Mouse (Mus musculus) liver, embryonic 13.5 days (tissue): ENCODE measurements at regions not wholly inside any gene's neighbourhood (a gene's known extent, or its start where the extent isn't known, plus 50 kb on each side); places are given as distances from the start of the nearest gene placed in this dataset.

Experiments
- ATAC-seq: fragments of 200-750 bp; cut with Nextera tagmentation; 2 replicates; pipeline ENCODE4 v1.8.0; 2017; ENCODE audit warnings: low read depth, mild to moderate bottlenecking, moderate number of reproducible peaks, moderate library complexity
- DNase-seq: peaks from one replicate; pipeline ENCODE4 v3.0.0; 2022
- H3K27ac ChIP-seq: fragments of 300-500 bp; sonication (generic); 2 replicates; pipeline ENCODE4 v1.5.1; 2015; ENCODE audit warnings: moderate library complexity, mild to moderate bottlenecking, inconsistent platforms
- H3K27me3 ChIP-seq: fragments of 300-500 bp; sonication (generic); 2 replicates; pipeline ENCODE4 v1.6.1; 2015; ENCODE audit warnings: mild to moderate bottlenecking, inconsistent platforms
- H3K36me3 ChIP-seq: fragments of 300-500 bp; sonication (generic); 2 replicates; pipeline ENCODE4 v1.6.1; 2015; ENCODE audit warnings: mild to moderate bottlenecking, inconsistent platforms
- H3K4me1 ChIP-seq: fragments of 300-500 bp; sonication (generic); replicated peaks from 2 replicates; pipeline ENCODE4 v1.6.1; 2015; ENCODE audit warnings: inconsistent platforms
- H3K4me2 ChIP-seq: fragments of 300-500 bp; sonication (generic); 2 replicates; pipeline ENCODE4 v1.6.1; 2015; ENCODE audit warnings: inconsistent platforms, mild to moderate bottlenecking, moderate library complexity
- H3K4me3 ChIP-seq: fragments of 300-500 bp; sonication (generic); replicated peaks from 2 replicates; pipeline ENCODE4 v1.5.1; 2015; ENCODE audit warnings: mild to moderate bottlenecking, inconsistent platforms
- H3K9ac ChIP-seq: fragments of 300-500 bp; sonication (generic); 2 replicates; pipeline ENCODE4 v1.6.1; 2015; ENCODE audit warnings: mild to moderate bottlenecking, inconsistent platforms
- H3K9me3 ChIP-seq: fragments of 300-500 bp; sonication (generic); replicated peaks from 2 replicates; pipeline ENCODE4 v1.6.1; 2016; ENCODE audit warnings: inconsistent platforms
- WGBS: fragments of 180-500 bp; shearing (Covaris S2); methylation state at CpG from one replicate; pipeline ENCODE4 v1.1.7; 2015; ENCODE audit not compliant: insufficient replicate concordance; 5-methylcytosine and 5-hydroxymethylcytosine counted together

DNA sequence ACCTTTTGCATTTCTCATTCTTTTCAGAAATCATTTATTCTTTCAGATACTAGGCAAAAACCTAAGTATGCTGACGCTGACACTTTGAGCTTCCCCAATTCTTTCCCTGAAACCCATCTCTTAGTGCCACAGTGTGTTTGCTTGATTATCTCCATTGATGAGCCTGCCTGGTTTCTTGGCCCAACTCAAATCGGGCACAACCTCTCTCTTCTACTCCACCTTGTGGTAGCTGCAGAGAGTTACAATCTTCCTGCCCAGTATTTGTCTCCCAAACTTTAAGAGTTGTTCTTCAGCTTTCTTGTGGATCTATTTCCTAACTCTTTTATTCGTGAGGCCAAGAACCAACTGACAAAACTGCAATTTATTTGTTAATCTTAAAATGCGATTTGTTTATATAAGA is 176.4 kb upstream of the Tbc1d2b start:
- Histone ChIP-seq H3K4me3 (no peak overlapping the region), H3K27ac (no peak overlapping the region), H3K27me3 (no peaks in the 10 kb centered on the region), H3K36me3 (no peaks in the 10 kb centered on the region), H3K4me2 (no peak overlapping the region), H3K4me1 (no peaks in the 10 kb centered on the region), H3K9me3 (no peaks in the 10 kb centered on the region), H3K9ac (no peak overlapping the region)
- ATAC-seq = no peak
- WGBS = 7% methylated on average over 4 of the region's 4 CpGs
- no peak for DNase-seq

DNA sequence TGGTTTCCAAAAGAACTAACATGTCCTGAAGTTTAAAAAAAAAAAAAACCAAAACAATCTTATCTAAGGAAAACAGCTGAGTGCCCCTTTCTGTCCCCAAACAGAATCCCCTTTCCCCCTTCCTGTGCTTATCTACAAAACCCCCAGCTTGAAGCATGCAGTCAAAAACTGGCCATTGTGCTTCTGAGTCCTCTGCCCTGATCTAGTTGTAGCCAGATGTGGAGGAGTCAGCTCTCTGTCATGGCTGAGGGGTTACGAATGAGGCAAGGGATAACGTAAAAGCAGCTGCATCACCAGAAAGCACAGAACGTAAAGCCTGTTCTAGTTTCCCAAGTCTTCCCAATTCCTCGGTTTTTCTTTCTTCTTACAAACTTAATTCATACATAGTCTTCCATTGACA is 164.3 kb upstream of the Tbc1d2b start:
- DNase-seq (no peak), ATAC-seq (no peak)
- H3K27me3 ChIP-seq = no peaks in the 10 kb centered on the region
- no peaks in the 10 kb centered on the region for H3K36me3 ChIP-seq
- H3K9ac ChIP-seq = no peak overlapping the region
- 27% methylated on average over 4 of the region's 4 CpGs for WGBS
- H3K27ac ChIP-seq = no peak overlapping the region
- no peak overlapping the region for H3K4me3 ChIP-seq
- H3K4me1 ChIP-seq = no peaks in the 10 kb centered on the region; the same call in 1 of the 2 replicates
- H3K9me3 ChIP-seq = no peaks in the 10 kb centered on the region
- H3K4me2 ChIP-seq = no peak overlapping the region

DNA sequence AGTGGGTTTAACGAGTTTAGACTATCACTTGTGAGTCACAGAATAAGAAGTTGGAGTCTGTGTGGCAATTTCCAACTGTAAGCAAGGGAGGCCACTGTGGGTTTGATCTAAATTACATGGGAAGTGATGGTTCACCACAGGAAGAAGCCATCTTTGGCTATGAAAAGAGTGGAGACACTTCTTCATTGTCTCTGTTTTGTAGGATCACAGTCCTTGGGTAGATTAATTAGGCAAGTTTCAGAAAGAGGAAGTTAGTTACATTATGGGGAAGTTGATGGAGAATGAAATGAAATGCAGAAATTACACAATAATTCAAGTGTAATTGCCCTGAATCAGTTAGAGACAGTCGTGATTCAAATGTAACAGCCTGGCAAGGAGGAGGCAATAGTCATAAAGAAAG is 160.3 kb upstream of the Tbc1d2b start:
- Histone ChIP-seq H3K27ac (no peak overlapping the region), H3K36me3 (no peaks in the 10 kb centered on the region), H3K4me1 (no peaks in the 10 kb centered on the region; the same call in 1 of the 2 replicates), H3K4me3 (no peak overlapping the region), H3K27me3 (no peaks in the 10 kb centered on the region), H3K4me2 (no peak overlapping the region), H3K9ac (no peak overlapping the region), H3K9me3 (no peaks in the 10 kb centered on the region)
- no peak for ATAC-seq
- DNase-seq = no peak
- WGBS = 16% methylated on average over 2 of the region's 2 CpGs

DNA sequence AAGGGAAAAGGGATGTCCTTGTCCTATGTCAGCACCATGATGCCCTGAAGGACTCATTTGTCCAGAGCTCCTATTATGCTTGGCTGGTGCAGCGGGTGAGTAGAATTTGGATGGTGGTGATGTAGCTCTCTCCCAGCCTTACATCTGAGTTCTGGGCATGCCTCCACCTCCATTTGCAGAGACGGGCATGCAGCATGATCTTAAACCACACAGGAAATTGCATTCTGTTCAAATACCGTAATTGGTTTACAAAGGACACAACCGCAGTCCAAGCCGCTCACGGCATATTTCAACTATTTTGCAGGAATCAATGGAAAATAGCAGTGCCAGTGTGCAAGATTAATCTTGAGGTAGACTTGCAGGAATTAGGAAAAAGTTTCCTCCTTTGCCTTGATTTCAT is 151.1 kb upstream of the Tbc1d2b start:
- Histone ChIP-seq H3K36me3 (no peaks in the 10 kb centered on the region), H3K9ac (no peak overlapping the region), H3K27ac (no peak overlapping the region), H3K4me3 (no peak overlapping the region), H3K4me1 (no peaks in the 10 kb centered on the region), H3K27me3 (no peaks in the 10 kb centered on the region), H3K9me3 (no peaks in the 10 kb centered on the region), H3K4me2 (no peak overlapping the region)
- WGBS = 68% methylated on average over 6 of the region's 6 CpGs
- DNase-seq (no peak), ATAC-seq (no peak)

DNA sequence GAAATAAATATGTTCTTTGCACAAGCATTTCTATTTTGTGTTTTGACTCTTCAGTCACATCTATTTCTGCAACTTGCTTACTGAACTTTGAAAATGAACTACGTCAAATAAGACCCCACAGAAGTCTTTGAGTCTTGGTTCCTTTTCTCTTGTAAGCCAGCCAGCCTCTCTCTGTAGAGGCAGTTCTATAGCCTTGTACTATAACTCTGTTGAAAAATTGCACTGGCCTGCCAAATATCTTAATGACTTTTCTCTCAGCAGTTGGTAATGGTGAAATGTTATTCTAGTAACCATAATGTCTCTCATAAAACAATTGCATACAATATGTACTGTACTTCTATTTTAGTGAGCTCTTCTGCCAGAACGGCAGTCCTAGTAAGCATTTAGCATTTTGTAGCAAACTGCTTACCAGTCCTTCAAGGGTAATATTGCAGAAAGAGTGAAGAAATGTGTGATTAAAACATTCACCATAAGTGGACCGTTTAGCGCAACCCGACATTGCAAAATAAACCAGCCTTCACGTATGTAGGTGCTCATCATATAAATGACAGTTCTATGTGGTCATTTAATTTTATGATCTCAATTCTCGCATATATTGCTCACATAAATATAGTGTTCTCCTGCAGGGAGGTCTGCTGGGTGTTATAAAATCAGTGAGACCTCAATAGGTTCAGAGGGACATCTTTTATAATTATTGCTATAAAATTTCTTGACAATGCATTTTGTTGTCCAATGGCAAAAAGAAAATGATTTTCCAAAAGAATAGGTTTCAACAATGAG is 149.3 kb upstream of the Tbc1d2b start:
- H3K4me3 ChIP-seq = no peak overlapping the region
- WGBS = 74% methylated on average over 7 of the region's 7 CpGs
- no peaks in the 10 kb centered on the region for H3K27me3 ChIP-seq
- no peak for DNase-seq
- no peak overlapping the region for H3K9ac ChIP-seq
- no peak for ATAC-seq
- no peak overlapping the region for H3K4me2 ChIP-seq
- no peaks in the 10 kb centered on the region for H3K4me1 ChIP-seq
- H3K27ac ChIP-seq = no peak overlapping the region
- no peaks in the 10 kb centered on the region for H3K36me3 ChIP-seq
- H3K9me3 ChIP-seq = no peaks in the 10 kb centered on the region

DNA sequence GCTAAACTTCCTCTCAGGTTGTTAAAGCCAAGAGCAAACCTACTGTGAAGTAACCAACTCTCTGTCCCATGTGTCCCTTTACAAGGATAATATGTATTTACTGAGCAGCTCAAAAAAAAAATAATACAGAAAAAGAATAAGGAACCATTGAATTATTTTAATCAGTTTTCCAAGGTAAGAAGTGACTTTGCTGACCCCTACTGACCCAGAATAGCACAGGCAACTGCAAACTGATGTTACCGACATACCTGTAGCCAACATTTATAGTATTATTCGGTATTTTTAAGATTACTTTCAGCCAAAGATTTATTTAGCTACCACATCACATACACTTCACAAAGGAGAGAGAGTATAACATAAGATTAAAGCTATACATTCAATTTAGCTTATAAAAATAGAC is 138.2 kb upstream of the Tbc1d2b start:
- Histone ChIP-seq H3K4me2 (no peak overlapping the region), H3K27ac (no peak overlapping the region), H3K4me1 (no peaks in the 10 kb centered on the region), H3K36me3 (no peaks in the 10 kb centered on the region), H3K9me3 (no peaks in the 10 kb centered on the region), H3K9ac (no peak overlapping the region), H3K27me3 (no peaks in the 10 kb centered on the region), H3K4me3 (no peak overlapping the region)
- no peak for DNase-seq
- ATAC-seq = no peak
- 28% methylated on average over 2 of the region's 2 CpGs for WGBS

DNA sequence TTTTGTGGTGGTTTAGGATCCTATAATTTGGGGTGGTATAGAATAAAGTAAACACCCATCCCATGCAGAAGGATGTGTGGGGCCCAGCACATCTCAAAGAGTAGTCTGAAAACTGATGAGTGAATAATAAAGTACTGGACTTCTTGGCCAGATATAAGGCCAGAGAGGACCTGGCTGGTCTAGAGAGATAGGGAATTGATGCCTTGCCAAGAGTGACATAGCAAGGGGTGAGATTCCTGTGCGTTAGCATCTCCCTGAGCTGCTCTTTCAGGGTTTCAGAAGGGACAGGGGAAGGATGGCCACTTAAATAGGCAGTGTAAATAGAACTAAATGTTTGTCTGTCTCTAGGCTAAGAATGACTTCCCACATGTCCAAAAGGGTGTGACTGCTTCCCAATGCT is 137.0 kb upstream of the Tbc1d2b start:
- Histone ChIP-seq H3K27ac (no peak overlapping the region), H3K4me2 (no peak overlapping the region), H3K36me3 (no peaks in the 10 kb centered on the region), H3K9ac (no peak overlapping the region), H3K4me3 (no peak overlapping the region), H3K4me1 (no peaks in the 10 kb centered on the region), H3K27me3 (no peaks in the 10 kb centered on the region), H3K9me3 (no peaks in the 10 kb centered on the region)
- no peak for DNase-seq
- WGBS = 40% methylated on average over 1 of the region's 1 CpGs
- ATAC-seq = no peak

DNA sequence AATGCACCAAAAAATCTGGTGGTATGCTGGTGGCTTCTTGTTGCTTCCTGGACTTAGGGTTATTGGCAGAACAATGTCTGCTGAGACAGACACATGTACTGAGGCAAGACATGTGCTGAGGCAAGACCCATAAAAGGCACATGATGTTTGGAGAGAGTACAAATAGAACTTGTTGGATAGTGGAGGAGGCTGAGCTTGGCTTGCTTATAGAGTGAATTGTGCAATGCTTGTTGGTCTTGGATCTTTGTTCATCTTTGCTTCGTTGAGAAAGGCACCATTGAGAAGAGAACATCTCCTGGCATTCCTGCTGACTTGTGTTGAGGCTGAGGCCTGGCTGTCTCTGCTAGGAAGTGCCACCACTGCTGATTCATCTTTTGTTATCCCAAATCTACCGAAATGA is 117.8 kb upstream of the Tbc1d2b start:
- no peaks in the 10 kb centered on the region for H3K36me3 ChIP-seq
- no peak overlapping the region for H3K27ac ChIP-seq
- 50% methylated on average over 2 of the region's 2 CpGs for WGBS
- H3K9ac ChIP-seq = no peak overlapping the region
- ATAC-seq = no peak
- no peaks in the 10 kb centered on the region for H3K4me1 ChIP-seq
- H3K4me2 ChIP-seq = no peak overlapping the region
- H3K27me3 ChIP-seq = no peaks in the 10 kb centered on the region
- no peak for DNase-seq
- no peak overlapping the region for H3K4me3 ChIP-seq
- H3K9me3 ChIP-seq = no peaks in the 10 kb centered on the region

DNA sequence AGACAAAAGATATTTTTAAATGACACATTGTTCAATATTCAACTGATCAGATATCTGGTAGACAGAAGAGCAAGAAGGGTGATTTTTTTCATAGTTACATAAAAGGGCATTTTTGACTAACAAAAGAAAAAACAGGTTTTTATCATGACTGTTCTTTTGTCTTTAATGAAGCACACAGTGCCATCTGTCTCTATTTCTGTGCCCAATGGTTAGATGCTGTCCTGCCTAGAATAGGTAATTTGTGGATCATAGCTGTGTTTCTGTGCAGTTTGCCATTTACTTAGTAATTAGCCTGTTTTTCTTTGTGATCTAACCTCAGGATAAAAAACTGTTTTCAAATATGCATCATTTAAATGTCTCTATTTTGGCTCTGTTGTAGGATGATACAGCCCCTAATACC is 114.4 kb upstream of the Tbc1d2b start:
- Histone ChIP-seq H3K9ac (no peak overlapping the region), H3K36me3 (no peaks in the 10 kb centered on the region), H3K4me2 (no peak overlapping the region), H3K9me3 (no peaks in the 10 kb centered on the region), H3K4me1 (no peaks in the 10 kb centered on the region), H3K27me3 (no peaks in the 10 kb centered on the region), H3K4me3 (no peak overlapping the region), H3K27ac (no peak overlapping the region)
- DNase-seq (no peak), ATAC-seq (no peak)

DNA sequence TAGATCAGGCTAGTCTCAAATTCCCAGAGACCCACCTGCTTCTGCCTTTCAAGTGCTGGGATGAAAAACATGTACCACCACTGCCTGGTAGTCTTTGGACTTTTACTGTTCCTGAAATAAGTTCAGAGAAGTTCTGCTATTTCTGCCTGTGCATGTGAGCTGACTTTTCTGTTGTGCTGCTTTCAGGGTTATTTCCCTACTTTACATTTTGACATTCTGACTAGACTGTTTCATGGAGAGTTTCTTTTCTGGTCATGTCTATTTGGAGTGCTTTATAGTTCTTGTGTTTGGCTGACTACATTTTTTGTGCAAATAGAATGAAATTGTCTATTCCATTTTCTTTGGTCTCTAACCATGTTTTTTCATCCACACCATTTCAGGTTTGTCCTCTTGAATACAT is 109.5 kb upstream of the Tbc1d2b start:
- Histone ChIP-seq H3K9ac (no peak overlapping the region), H3K9me3 (no peaks in the 10 kb centered on the region), H3K4me3 (no peak overlapping the region), H3K4me2 (no peak overlapping the region), H3K36me3 (no peaks in the 10 kb centered on the region), H3K4me1 (no peaks in the 10 kb centered on the region), H3K27me3 (no peaks in the 10 kb centered on the region), H3K27ac (no peak overlapping the region)
- ATAC-seq = no peak
- no peak for DNase-seq

DNA sequence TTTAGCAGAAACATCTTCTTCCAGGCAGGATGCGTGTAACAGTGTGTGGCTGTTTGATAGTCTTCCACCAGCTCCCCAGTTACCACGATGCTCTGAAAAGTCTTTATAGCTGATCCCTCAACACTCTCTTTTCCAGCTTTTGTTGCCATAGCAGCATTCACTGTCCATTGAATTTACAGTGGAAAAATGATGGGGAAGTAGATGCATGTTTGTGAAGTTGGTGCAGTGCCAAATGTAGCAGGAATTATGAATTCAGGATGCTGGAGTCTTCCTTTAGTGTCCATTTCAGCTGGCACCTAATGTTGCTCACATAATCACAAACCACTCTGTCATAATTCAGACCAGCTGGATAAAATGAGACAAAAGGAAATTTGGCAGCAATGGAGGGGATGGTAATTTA is 99.0 kb upstream of the Tbc1d2b start:
- 62% methylated on average over 2 of the region's 2 CpGs for WGBS
- no peak overlapping the region for H3K4me3 ChIP-seq
- no peak overlapping the region for H3K4me2 ChIP-seq
- no peaks in the 10 kb centered on the region for H3K4me1 ChIP-seq
- H3K9me3 ChIP-seq = no peaks in the 10 kb centered on the region
- ATAC-seq (no peak), DNase-seq (no peak)
- no peak overlapping the region for H3K9ac ChIP-seq
- H3K27me3 ChIP-seq = no peaks in the 10 kb centered on the region
- H3K27ac ChIP-seq = no peak overlapping the region
- no peaks in the 10 kb centered on the region for H3K36me3 ChIP-seq

DNA sequence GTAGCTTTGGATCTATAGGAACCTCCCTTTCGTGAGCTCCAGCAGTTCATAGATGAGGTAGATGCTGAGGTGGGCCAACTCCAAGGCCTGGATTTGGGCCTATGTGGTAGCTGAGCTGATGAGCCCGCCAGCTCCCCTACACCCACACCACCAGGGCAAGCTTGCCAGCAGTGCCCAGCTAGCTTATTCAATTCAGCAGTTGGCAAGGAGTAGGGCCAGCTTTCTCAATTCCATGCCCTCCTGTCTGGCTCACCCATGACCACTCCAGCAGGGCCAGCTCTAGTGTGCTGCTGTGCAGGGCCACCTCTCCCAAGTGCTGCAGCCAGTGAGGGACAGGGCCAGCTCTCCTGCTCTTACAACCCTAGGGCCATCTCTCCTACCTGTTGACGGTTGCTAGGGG is 97.1 kb upstream of the Tbc1d2b start:
- Histone ChIP-seq H3K36me3 (no peaks in the 10 kb centered on the region), H3K9me3 (no peaks in the 10 kb centered on the region), H3K27me3 (no peaks in the 10 kb centered on the region), H3K4me2 (no peak overlapping the region), H3K4me1 (no peaks in the 10 kb centered on the region), H3K4me3 (no peak overlapping the region), H3K9ac (no peak overlapping the region), H3K27ac (no peak overlapping the region)
- WGBS = 52% methylated on average over 3 of the region's 3 CpGs
- no peak for ATAC-seq
- no peak for DNase-seq
